Mouse (Mus musculus): ENCODE measurements around the gene 4930402F06Rik. TPM values are rescaled to one million over a fixed set of nuclear protein-coding genes. Genes with fewer than 3 reads are reported as not detected.

The 4930402F06Rik gene
- polyA plus RNA-seq, 1 experiment from 2014 or later, result not detected

DNA sequence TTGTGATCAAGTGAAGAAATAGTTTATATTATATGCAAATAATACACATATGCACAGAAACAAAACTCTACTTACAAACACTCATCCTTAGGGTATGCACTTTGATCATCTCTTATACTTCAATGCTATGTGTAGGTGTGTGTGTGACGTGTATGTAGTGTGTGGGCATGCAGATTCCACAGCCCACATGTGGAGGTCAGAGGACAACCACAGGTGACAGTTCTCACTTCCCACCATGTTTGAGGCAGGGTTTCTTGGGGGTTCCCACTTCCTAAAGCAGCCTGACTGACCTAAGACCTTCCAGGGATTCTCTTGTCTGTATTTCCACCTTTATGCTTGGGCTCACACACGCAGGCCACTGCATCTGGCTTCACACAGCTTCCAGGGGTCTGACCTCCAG, 15.3 kb upstream of the 4930402F06Rik start:
- H3K9me3 ChIP-seq (replicated peaks), result no peaks in the 10 kb centered on the region
- H3K27me3 ChIP-seq, result no peaks in the 10 kb centered on the region
- no peak overlapping the region for H3K27ac ChIP-seq
- no peak overlapping the region for H3K9ac ChIP-seq
- H3K4me1 ChIP-seq, result no peaks in the 10 kb centered on the region
- no peak overlapping the region for H3K4me3 ChIP-seq
- no peak overlapping the region for H3K4me2 ChIP-seq (replicated peaks)
- no peak for ATAC-seq (ENCODE audit: low FRiP score)
- H3K36me3 ChIP-seq, result no peaks in the 10 kb centered on the region
- 86% methylated on average over 2 of the region's 2 CpGs for WGBS

DNA sequence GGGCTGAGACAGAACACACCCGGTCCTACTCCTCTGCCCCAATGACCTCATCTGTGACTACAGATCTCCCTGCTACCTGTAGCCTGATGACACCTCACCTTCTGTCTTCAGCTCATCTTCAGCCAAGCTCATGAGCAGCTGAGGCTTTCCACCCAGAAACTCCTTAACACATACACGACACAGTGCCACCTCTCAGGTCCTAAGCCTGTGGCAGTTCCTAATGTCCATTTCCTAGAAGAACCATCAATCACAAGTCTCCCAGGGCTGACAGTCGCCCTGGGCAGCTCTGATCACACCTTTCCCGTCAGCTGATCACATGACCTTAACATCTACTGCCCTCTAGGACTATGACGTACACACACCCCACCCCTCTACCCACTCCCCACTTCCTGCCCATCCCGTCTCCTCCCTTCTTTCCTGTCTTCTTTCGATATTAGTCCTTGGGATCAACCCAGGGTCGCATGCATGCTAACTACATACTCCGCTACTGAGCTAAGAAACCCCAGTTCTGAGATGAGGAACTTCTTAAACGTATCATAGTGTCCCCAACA, 14.7 kb upstream of the 4930402F06Rik start:
- Histone ChIP-seq H3K9ac (no peak overlapping the region), H3K36me3 (no peaks in the 10 kb centered on the region), H3K9me3 (replicated peaks) (no peaks in the 10 kb centered on the region), H3K4me3 (no peak overlapping the region), H3K27me3 (no peaks in the 10 kb centered on the region), H3K4me1 (no peaks in the 10 kb centered on the region), H3K4me2 (replicated peaks) (no peak overlapping the region), H3K27ac (no peak overlapping the region)
- ATAC-seq (ENCODE audit: low FRiP score), result no peak
- 76% methylated on average over 10 of the region's 10 CpGs for WGBS

- H3K9ac ChIP-seq, result no peak overlapping the region
- no peaks in the 10 kb centered on the region for H3K4me1 ChIP-seq
- no peak overlapping the region for H3K4me3 ChIP-seq
- no peak for ATAC-seq (ENCODE audit: low FRiP score)
- no peak overlapping the region for H3K4me2 ChIP-seq (replicated peaks)
- H3K36me3 ChIP-seq, result no peaks in the 10 kb centered on the region
- H3K27ac ChIP-seq, result no peak overlapping the region
- 95% methylated on average over 6 of the region's 6 CpGs for WGBS
- no peaks in the 10 kb centered on the region for H3K9me3 ChIP-seq (replicated peaks)
- H3K27me3 ChIP-seq, result no peaks in the 10 kb centered on the region
Measured at GRCm38 (mm10) chr2:35409466-35409865, 12.5 kb upstream of the 4930402F06Rik start.

DNA sequence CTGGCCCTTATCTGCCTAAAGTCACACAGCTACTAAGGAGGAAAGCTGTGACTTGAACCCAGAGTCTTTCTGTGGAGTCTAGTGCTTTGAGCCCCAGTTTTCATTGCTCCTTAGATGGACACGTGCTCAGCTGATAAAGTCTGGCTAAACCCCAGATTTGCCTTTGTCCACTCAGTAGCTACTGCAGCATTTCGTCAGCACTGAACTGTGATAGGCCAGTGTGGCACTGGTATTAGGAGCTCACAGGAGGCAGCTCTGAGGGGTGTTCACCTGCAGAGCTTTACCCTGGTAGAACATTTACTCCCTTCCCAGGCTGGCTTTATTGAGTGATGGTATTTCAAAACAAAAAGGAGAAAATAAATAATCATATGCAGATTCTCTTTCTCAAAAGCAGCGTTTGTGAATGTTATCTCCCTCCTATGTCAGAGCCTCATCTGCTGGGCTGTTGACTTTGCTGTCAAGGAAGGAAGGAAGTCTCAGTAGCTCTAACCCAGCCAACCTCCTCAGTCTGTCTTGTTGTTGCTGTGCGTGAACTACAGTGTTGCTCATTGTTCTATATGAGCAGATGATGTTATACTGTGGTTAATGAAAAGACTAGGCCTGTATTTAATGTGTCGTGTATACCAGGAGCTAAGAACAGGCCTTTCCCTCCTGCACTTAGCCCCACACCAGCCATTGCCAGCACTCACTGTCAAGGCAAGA, 11.6 kb upstream of the 4930402F06Rik start:
- no peaks in the 10 kb centered on the region for H3K9me3 ChIP-seq (replicated peaks)
- no peak overlapping the region for H3K4me2 ChIP-seq (replicated peaks)
- H3K9ac ChIP-seq, result no peak overlapping the region
- 79% methylated on average over 5 of the region's 5 CpGs for WGBS
- H3K4me3 ChIP-seq, result no peak overlapping the region
- no peak overlapping the region for H3K27ac ChIP-seq
- ATAC-seq (ENCODE audit: low FRiP score), result no peak
- H3K36me3 ChIP-seq, result no peaks in the 10 kb centered on the region
- no peaks in the 10 kb centered on the region for H3K4me1 ChIP-seq
- no peaks in the 10 kb centered on the region for H3K27me3 ChIP-seq

DNA sequence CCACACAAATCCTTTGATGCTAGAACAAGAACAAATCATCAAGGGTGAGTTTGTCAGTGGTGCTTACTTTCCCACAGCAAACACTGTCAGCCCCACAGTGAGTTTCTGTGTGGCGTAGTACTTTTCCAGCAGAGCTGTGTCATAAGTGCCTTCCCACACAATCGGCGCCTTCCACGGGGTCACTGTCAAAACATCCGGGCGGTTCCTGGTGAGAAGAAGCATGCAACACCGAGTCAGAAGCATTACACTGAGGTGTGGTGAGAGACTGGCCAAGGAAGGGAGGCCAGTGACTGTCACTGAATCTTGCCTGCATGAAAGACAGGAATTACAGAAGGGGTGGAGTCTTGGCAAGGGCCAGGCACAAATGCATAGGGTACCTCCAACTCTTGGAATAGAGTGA, 10.9 kb upstream of the 4930402F06Rik start:
- WGBS, result 79% methylated on average over 7 of the region's 7 CpGs

DNA sequence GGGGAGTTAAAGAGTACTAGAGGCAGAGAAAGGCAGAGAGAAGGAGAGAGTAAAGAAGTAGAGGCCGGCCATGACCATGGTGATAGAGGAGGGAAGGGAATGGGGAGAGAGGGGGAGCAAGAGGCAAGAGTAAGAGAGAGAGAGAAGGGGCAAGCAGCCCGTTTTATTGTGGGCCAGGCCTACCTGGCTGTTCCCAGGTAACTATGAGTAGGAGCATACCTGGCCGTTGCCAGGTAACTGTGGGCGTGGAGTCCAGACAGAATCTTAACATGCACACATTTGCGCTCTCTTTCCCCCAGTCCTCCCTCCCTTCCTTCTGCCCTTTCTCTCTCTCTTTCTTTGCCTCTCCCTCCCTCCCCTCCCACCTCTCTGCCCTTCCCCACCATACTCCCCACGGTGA, 10.3 kb upstream of the 4930402F06Rik start:
- no peaks in the 10 kb centered on the region for H3K9me3 ChIP-seq (replicated peaks)
- no peak overlapping the region for H3K4me3 ChIP-seq
- no peaks in the 10 kb centered on the region for H3K36me3 ChIP-seq
- H3K9ac ChIP-seq, result no peak overlapping the region
- no peaks in the 10 kb centered on the region for H3K4me1 ChIP-seq
- no peak overlapping the region for H3K4me2 ChIP-seq (replicated peaks)
- no peak overlapping the region for H3K27ac ChIP-seq
- ATAC-seq (ENCODE audit: low FRiP score), result no peak
- WGBS, result 83% methylated on average over 6 of the region's 6 CpGs
- H3K27me3 ChIP-seq, result no peaks in the 10 kb centered on the region

More for the DNA sequence above, 10.9 kb upstream of the 4930402F06Rik start:
- no peaks in the 10 kb centered on the region for H3K9me3 ChIP-seq (replicated peaks)
- no peaks in the 10 kb centered on the region for H3K36me3 ChIP-seq
- H3K4me3 ChIP-seq, result no peak overlapping the region
- H3K9ac ChIP-seq, result no peak overlapping the region
- H3K27me3 ChIP-seq, result no peaks in the 10 kb centered on the region
- H3K4me2 ChIP-seq (replicated peaks), result no peak overlapping the region
- no peaks in the 10 kb centered on the region for H3K4me1 ChIP-seq
- no peak overlapping the region for H3K27ac ChIP-seq
- no peak for ATAC-seq (ENCODE audit: low FRiP score)

GRCm38 (mm10) chr2:35406611-35407010, 9.6 kb upstream of the 4930402F06Rik start:
- WGBS, result 63% methylated on average over 1 of the region's 1 CpGs
- no peaks in the 10 kb centered on the region for H3K27me3 ChIP-seq
- ATAC-seq (ENCODE audit: low FRiP score), result no peak
- no peaks in the 10 kb centered on the region for H3K9me3 ChIP-seq (replicated peaks)
- no peaks in the 10 kb centered on the region for H3K36me3 ChIP-seq
- H3K27ac ChIP-seq, result no peak overlapping the region
- H3K4me2 ChIP-seq (replicated peaks), result no peak overlapping the region
- H3K4me1 ChIP-seq, result no peaks in the 10 kb centered on the region
- H3K9ac ChIP-seq, result no peak overlapping the region
- H3K4me3 ChIP-seq, result no peak overlapping the region

DNA sequence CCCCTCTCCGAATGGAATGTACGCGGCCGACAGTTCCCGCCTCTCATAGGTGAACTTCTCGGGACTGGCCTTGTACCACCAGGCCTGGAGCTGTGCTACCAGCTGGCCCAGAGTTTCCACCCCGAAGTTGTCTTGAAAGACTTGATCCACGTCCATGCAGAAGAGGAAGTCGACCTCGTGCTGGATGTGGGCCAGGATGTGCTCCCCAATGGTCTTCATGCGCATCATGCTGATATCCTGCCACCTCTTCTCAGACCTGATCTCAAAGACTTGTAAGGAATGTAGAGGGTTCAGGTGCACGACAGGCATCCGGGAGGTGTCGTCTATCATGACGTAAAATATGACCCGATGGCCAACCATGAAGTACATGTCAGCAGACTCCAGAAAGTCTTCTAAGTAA, 5.4 kb upstream of the 4930402F06Rik start:
- no peaks in the 10 kb centered on the region for H3K9me3 ChIP-seq (replicated peaks)
- no peaks in the 10 kb centered on the region for H3K27me3 ChIP-seq
- no peaks in the 10 kb centered on the region for H3K4me1 ChIP-seq
- no peak overlapping the region for H3K9ac ChIP-seq
- H3K27ac ChIP-seq, result no peak overlapping the region
- no peak overlapping the region for H3K4me2 ChIP-seq (replicated peaks)
- WGBS, result 93% methylated on average over 16 of the region's 16 CpGs
- no peak for ATAC-seq (ENCODE audit: low FRiP score)
- H3K4me3 ChIP-seq, result no peak overlapping the region
- H3K36me3 ChIP-seq, result no peaks in the 10 kb centered on the region

GRCm38 (mm10) chr2:35400739-35401138, 3.8 kb upstream of the 4930402F06Rik start:
- Histone ChIP-seq H3K4me3 (no peak overlapping the region), H3K9me3 (replicated peaks) (no peaks in the 10 kb centered on the region), H3K27ac (no peak overlapping the region), H3K27me3 (no peaks in the 10 kb centered on the region), H3K4me1 (no peaks in the 10 kb centered on the region), H3K36me3 (no peaks in the 10 kb centered on the region), H3K4me2 (replicated peaks) (no peak overlapping the region), H3K9ac (no peak overlapping the region)
- 83% methylated on average over 7 of the region's 7 CpGs for WGBS
- no peak for ATAC-seq (ENCODE audit: low FRiP score)

DNA sequence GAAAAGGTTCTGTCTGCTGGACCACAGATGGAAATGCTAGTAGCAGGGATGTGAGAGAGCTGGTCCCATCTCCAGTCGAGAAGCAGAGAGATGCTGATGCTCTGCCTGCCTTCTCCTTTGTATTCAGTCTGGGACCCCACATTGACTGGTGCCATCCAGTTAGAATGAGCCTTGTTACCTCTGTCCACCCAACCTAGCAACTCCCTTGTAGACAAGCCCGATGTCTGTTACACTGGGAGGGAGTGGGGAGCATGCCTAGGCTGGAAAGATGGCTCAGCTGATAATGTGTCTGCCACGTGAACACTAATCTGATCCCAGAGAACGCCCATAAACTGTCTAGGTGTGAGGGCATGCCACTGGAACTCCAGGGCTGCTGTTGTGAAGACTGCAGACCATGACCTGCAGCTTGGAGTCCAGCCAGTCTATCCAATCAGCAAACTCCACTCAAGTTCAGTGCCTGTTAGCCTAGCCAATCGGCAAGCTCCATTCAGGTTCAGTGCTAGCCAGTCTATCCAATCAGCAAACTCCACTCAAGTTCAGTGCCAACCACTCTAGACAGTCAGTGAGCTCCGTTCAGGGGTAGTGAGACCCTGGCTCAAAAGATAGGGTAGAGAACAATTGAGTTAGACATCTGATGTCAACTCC, 1.3 kb upstream of the 4930402F06Rik start:
- Histone ChIP-seq H3K27ac (no peak overlapping the region), H3K9me3 (replicated peaks) (no peaks in the 10 kb centered on the region), H3K36me3 (no peaks in the 10 kb centered on the region), H3K4me3 (no peak overlapping the region), H3K4me2 (replicated peaks) (no peak overlapping the region), H3K4me1 (no peaks in the 10 kb centered on the region), H3K9ac (no peak overlapping the region), H3K27me3 (no peaks in the 10 kb centered on the region)
- ATAC-seq (ENCODE audit: low FRiP score), result no peak
- WGBS, result 85% methylated on average over 6 of the region's 6 CpGs

- ATAC-seq (ENCODE audit: low FRiP score), result no peak
- Histone ChIP-seq H3K27ac (no peak overlapping the region), H3K9me3 (replicated peaks) (no peaks in the 10 kb centered on the region), H3K27me3 (no peaks in the 10 kb centered on the region), H3K36me3 (no peaks in the 10 kb centered on the region), H3K4me2 (replicated peaks) (no peak overlapping the region), H3K4me1 (no peaks in the 10 kb centered on the region), H3K4me3 (no peak overlapping the region), H3K9ac (no peak overlapping the region)
- WGBS, result 56% methylated on average over 11 of the region's 11 CpGs
Measured at GRCm38 (mm10) chr2:35397590-35398173, 707 bp upstream of the 4930402F06Rik start.

GRCm38 (mm10) chr2:35385441-35385871, 11.5 kb downstream of the 4930402F06Rik start:
- no peak for ATAC-seq (ENCODE audit: low FRiP score)
- WGBS, result 88% methylated on average over 9 of the region's 9 CpGs
- H3K4me3 ChIP-seq, result no peak overlapping the region
- H3K27me3 ChIP-seq, result no peaks in the 10 kb centered on the region
- H3K4me2 ChIP-seq (replicated peaks), result no peak overlapping the region
- H3K9ac ChIP-seq, result no peak overlapping the region
- H3K9me3 ChIP-seq (replicated peaks), result 0 out of 2 replicates have a peak, but pooled peaks cover 4% of the 10 kb centered on the region
- no peaks in the 10 kb centered on the region for H3K36me3 ChIP-seq
- H3K27ac ChIP-seq, result no peak overlapping the region
- no peaks in the 10 kb centered on the region for H3K4me1 ChIP-seq
